Mouse (Mus musculus): ENCODE measurements around the gene Mcm2. TPM values are rescaled to one million over a fixed set of nuclear protein-coding genes. Genes with fewer than 3 reads are reported as not detected.

The Mcm2 gene
- total and polyA plus RNA-seq, 2 experiments from 2014 or later, result 21.7 to 37.0 TPM

DNA sequence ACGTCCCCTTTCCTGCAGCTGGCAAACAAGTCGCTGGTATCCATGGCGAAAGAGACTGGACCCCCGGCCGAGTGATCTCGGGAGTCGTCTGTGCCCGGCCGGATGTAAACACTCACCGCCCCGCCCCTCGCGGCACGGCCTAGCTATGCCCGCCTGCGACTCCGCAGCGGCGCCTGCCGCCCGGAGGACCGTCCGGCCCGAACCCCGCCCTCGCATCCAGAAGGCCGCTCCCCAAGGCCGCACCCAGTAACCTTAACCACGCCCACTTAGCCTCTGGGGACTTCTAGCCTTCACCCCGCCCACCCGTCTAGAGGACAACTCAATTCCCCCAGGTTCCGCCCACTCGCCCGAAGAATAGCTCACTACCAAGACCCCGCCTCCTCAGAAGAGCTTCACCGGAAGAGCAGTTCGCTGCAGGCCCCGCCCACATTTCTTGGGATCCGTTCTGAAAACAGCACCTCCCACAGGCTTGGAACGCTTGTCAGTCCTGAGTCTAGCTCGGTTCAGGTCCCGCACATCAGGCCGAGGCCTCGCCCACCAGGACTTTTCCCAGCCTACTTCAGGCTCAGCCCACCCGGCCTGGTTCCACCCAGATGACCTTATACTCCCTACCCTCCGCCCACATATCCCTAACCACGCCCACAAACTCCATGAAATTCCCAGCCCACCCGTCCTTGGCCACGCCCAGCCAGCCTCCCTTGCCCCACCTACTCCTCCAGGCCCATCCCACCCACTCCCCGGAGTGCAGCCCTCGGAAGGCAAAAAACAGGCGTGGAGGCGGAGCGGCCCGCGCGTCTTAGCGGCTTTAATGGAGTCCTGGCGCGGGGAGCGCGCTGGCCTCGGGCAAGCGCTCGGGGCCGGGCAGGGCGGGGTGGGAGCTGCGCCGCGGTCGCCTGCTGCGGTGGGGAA is 56.5 kb downstream of the Mcm2 start, which contains the start of gene Abtb1:
Gene Abtb1, minus strand, starts transcription at position 204 of the 909 bp plus-strand sequence.
- H3K9me3 ChIP-seq (ENCODE audit: low read length), result no peaks in the 10 kb centered on the region
- TF ChIP-seq CTCF (IDR thresholded peaks at IDR 0.05; ENCODE audit: low read depth), result peak; percentile 45
- peak within 1 kb of the TSS; percentile 73 for H3K9ac ChIP-seq (replicated peaks; ENCODE audit: low read length)
- under 1% methylated on average over 71 of the region's 72 CpGs for WGBS
- peaks cover 17% of the 10 kb centered on the region; the same call in 1 of the 2 replicates for H3K36me3 ChIP-seq (ENCODE audit: insufficient read depth, low read length)
- H3K4me2 ChIP-seq (ENCODE audit: low read depth, low read length), result peak within 1 kb of the TSS; percentile 84
- DNase-seq (ENCODE audit: low spot score) (peak; percentile 100), ATAC-seq (peak; percentile 94)
- H3K27me3 ChIP-seq (ENCODE audit: insufficient read depth, low read length), result no peaks in the 10 kb centered on the region
- H3K27ac ChIP-seq, result peak within 1 kb of the TSS; percentile 81
- H3K4me1 ChIP-seq (ENCODE audit: insufficient read depth, low read length), result peaks cover 10% of the 10 kb centered on the region
- peak within 1 kb of the TSS; percentile 61 for H3K4me3 ChIP-seq (ENCODE audit: low read length)

- WGBS, result under 1% methylated on average over 22 of the region's 22 CpGs
- H3K4me3 ChIP-seq (ENCODE audit: low read length), result peak overlapping the region; percentile 61
- peak overlapping the region; percentile 81 for H3K27ac ChIP-seq
- H3K4me1 ChIP-seq (ENCODE audit: insufficient read depth, low read length), result peaks cover 10% of the 10 kb centered on the region
- no peaks in the 10 kb centered on the region for H3K27me3 ChIP-seq (ENCODE audit: insufficient read depth, low read length)
- no peak for TF ChIP-seq CTCF (IDR thresholded peaks at IDR 0.05; ENCODE audit: low read depth)
- DNase-seq (ENCODE audit: low spot score), result no peak
- H3K36me3 ChIP-seq (ENCODE audit: insufficient read depth, low read length), result peaks cover 22% of the 10 kb centered on the region
- H3K9me3 ChIP-seq (ENCODE audit: low read length), result no peaks in the 10 kb centered on the region
- H3K4me2 ChIP-seq (ENCODE audit: low read depth, low read length), result peak overlapping the region; percentile 84
- ATAC-seq, result peak; percentile 33
- H3K9ac ChIP-seq (replicated peaks; ENCODE audit: low read length), result peak overlapping the region; percentile 73
Observed at GRCm38 (mm10) chr6:88841514-88841780, 57.1 kb downstream of the Mcm2 start.

GRCm38 (mm10) chr6:88840791-88841513 is 57.6 kb downstream of the Mcm2 start:
- H3K4me2 ChIP-seq (ENCODE audit: low read depth, low read length), result peak overlapping the region; percentile 84
- H3K9me3 ChIP-seq (ENCODE audit: low read length), result no peaks in the 10 kb centered on the region
- peak overlapping the region; percentile 81 for H3K27ac ChIP-seq
- H3K4me3 ChIP-seq (ENCODE audit: low read length), result peak overlapping the region; percentile 61
- WGBS, result 53% methylated on average over 9 of the region's 9 CpGs
- peaks cover 26% of the 10 kb centered on the region for H3K36me3 ChIP-seq (ENCODE audit: insufficient read depth, low read length)
- ATAC-seq (no peak), DNase-seq (ENCODE audit: low spot score) (no peak)
- no peaks in the 10 kb centered on the region for H3K27me3 ChIP-seq (ENCODE audit: insufficient read depth, low read length)
- no peak for TF ChIP-seq CTCF (IDR thresholded peaks at IDR 0.05; ENCODE audit: low read depth)
- peak overlapping the region; percentile 73 for H3K9ac ChIP-seq (replicated peaks; ENCODE audit: low read length)
- H3K4me1 ChIP-seq (ENCODE audit: insufficient read depth, low read length), result peaks cover 10% of the 10 kb centered on the region

GRCm38 (mm10) chr6:88840211-88840610 is 58.4 kb downstream of the Mcm2 start:
- DNase-seq (ENCODE audit: low spot score) (no peak), ATAC-seq (no peak)
- no peak for TF ChIP-seq CTCF (IDR thresholded peaks at IDR 0.05; ENCODE audit: low read depth)
- no peaks in the 10 kb centered on the region for H3K27me3 ChIP-seq (ENCODE audit: insufficient read depth, low read length)
- peaks cover 29% of the 10 kb centered on the region for H3K36me3 ChIP-seq (ENCODE audit: insufficient read depth, low read length)
- peaks cover 10% of the 10 kb centered on the region for H3K4me1 ChIP-seq (ENCODE audit: insufficient read depth, low read length)
- WGBS, result 75% methylated on average over 3 of the region's 3 CpGs
- H3K4me3 ChIP-seq (ENCODE audit: low read length), result no peak overlapping the region
- no peaks in the 10 kb centered on the region for H3K9me3 ChIP-seq (ENCODE audit: low read length)
- H3K4me2 ChIP-seq (ENCODE audit: low read depth, low read length), result peak overlapping the region; percentile 84; the same call in 1 of the 2 replicates
- peak overlapping the region; percentile 73; the same call in 1 of the 2 replicates for H3K9ac ChIP-seq (replicated peaks; ENCODE audit: low read length)
- H3K27ac ChIP-seq, result no peak overlapping the region

DNA sequence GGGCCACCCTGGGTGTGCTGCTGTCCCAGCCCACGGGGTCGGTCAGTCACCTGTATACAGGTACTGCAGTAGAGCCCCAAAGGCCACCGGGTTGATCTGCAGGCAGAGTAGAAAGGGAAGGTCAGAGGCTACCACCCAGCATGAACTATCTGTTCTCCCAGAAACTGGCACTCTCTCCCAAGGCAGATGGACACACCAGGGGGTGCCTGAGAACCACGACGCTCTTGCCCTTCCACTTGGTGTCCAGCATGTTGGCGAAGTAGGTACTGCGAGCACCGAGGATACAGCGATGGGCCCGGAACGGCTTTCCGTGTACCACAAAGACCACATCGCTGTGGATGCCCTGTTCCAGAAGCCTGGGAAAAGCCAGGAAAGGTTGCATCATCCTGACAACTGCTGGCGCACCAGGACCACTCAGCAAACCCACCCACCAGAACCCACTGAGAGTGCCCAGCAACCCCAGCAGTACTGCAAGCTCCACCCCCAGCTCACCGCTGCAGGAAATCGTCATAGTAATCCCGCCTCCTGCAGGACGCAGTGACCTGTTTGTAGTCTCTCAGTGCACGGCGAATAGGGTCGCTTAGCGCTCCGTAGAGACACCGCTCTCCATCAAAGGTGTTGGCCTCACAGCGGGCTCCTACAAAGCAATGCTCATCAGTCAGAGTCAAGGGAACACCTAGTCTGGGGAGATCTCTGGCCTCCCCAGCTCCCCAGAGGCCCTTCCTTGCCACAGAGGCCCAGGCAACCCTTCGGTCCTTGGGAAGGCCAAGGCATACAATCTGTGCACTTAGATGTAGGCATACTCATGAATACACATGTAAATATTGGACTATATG is 59.2 kb downstream of the Mcm2 start:
- H3K9me3 ChIP-seq (ENCODE audit: low read length), result no peaks in the 10 kb centered on the region
- H3K27ac ChIP-seq, result no peak overlapping the region
- H3K36me3 ChIP-seq (ENCODE audit: insufficient read depth, low read length), result peaks cover 29% of the 10 kb centered on the region
- DNase-seq (ENCODE audit: low spot score) (no peak), ATAC-seq (no peak)
- no peak overlapping the region for H3K9ac ChIP-seq (replicated peaks; ENCODE audit: low read length)
- H3K4me3 ChIP-seq (ENCODE audit: low read length), result no peak overlapping the region
- no peaks in the 10 kb centered on the region for H3K27me3 ChIP-seq (ENCODE audit: insufficient read depth, low read length)
- peaks cover 10% of the 10 kb centered on the region for H3K4me1 ChIP-seq (ENCODE audit: insufficient read depth, low read length)
- TF ChIP-seq CTCF (IDR thresholded peaks at IDR 0.05; ENCODE audit: low read depth), result no peak
- H3K4me2 ChIP-seq (ENCODE audit: low read depth, low read length), result no peak overlapping the region
- WGBS, result 84% methylated on average over 26 of the region's 26 CpGs

GRCm38 (mm10) chr6:88838613-88839012 is 60.0 kb downstream of the Mcm2 start:
- DNase-seq (ENCODE audit: low spot score) (no peak), ATAC-seq (no peak)
- TF ChIP-seq CTCF (IDR thresholded peaks at IDR 0.05; ENCODE audit: low read depth), result no peak
- Histone ChIP-seq H3K27me3 (ENCODE audit: insufficient read depth, low read length) (no peaks in the 10 kb centered on the region), H3K4me3 (ENCODE audit: low read length) (no peak overlapping the region), H3K27ac (no peak overlapping the region), H3K4me2 (ENCODE audit: low read depth, low read length) (no peak overlapping the region), H3K9ac (replicated peaks; ENCODE audit: low read length) (no peak overlapping the region), H3K4me1 (ENCODE audit: insufficient read depth, low read length) (peaks cover 10% of the 10 kb centered on the region), H3K36me3 (ENCODE audit: insufficient read depth, low read length) (peaks cover 29% of the 10 kb centered on the region), H3K9me3 (ENCODE audit: low read length) (no peaks in the 10 kb centered on the region)
- WGBS, result 89% methylated on average over 10 of the region's 10 CpGs

Data from hindbrain, postnatal 0 days (tissue).